Mouse (Mus musculus) megakaryocyte, adult 5-6 weeks (primary cell): ENCODE results near the gene Gosr1. TPM values are rescaled to one million over a fixed set of nuclear protein-coding genes. Genes with fewer than 3 reads are reported as not detected.
A peak's percentile ranks its signal among the peaks of the same experiment; 100 is the strongest.
"Not testable (repeated sequence)": the region's sequence is repeated elsewhere in the genome, so short reads cannot be mapped to it uniquely, and the experiment has no call there.

Experiments
- ATAC-seq: 2 replicates; pipeline ENCODE4 v1.8.0; 2016; ENCODE audit warnings: mild to moderate bottlenecking, inconsistent platforms; ENCODE audit not compliant: poor library complexity, severe bottlenecking
- total RNA-seq, 2 experiments: library from RNA; stranded (forward) in 1 of 2; stranded (reverse) in 1 of 2; fragments of 153-499, 151-499 nt in 1 of 2; fragments of 221-1000, 200-1000 nt in 1 of 2; gene quantifications; 2 replicates each; pipeline versions ENCODE4 v1.2.3 to v1.2.4; 2015 to 2017

Gene Gosr1
- total RNA-seq (2015): 19.1 and 19.2 TPM in 2 replicates
- total RNA-seq (2017): 78.0 and 81.5 TPM in 2 replicates

- ATAC-seq: peak; percentile 100
Measured at GRCm38 (mm10) chr11:76763053-76763740, at the start of gene Gosr1. TSS of gene Gosr1 (minus strand) at chr11:76763579.

GRCm38 (mm10) chr11:76810706-76811495, 47.5 kb upstream of the Gosr1 start:
- ATAC-seq: no peak

GRCm38 (mm10) chr11:76809450-76809849, 46.1 kb upstream of the Gosr1 start:
- ATAC-seq: no peak

- no peak for ATAC-seq
Measured at GRCm38 (mm10) chr11:76808550-76808949, 45.2 kb upstream of the Gosr1 start.

GRCm38 (mm10) chr11:76807007-76807679, 43.8 kb upstream of the Gosr1 start:
- ATAC-seq: no peak

GRCm38 (mm10) chr11:76806026-76806425, 42.6 kb upstream of the Gosr1 start:
- no peak for ATAC-seq

GRCm38 (mm10) chr11:76805072-76805471, 41.7 kb upstream of the Gosr1 start:
- not testable (repeated sequence) for ATAC-seq

GRCm38 (mm10) chr11:76803266-76803665, 39.9 kb upstream of the Gosr1 start:
- no peak for ATAC-seq

GRCm38 (mm10) chr11:76797236-76797635, 33.9 kb upstream of the Gosr1 start:
- no peak for ATAC-seq

GRCm38 (mm10) chr11:76795326-76795725, 31.9 kb upstream of the Gosr1 start:
- ATAC-seq: no peak

GRCm38 (mm10) chr11:76791331-76791730, 28.0 kb upstream of the Gosr1 start:
- ATAC-seq: no peak

GRCm38 (mm10) chr11:76789252-76789651, 25.9 kb upstream of the Gosr1 start:
- no peak for ATAC-seq

GRCm38 (mm10) chr11:76775533-76775932, 12.2 kb upstream of the Gosr1 start:
- no peak for ATAC-seq

- no peak for ATAC-seq
Measured at GRCm38 (mm10) chr11:76773811-76774210, 10.4 kb upstream of the Gosr1 start.

- ATAC-seq: peak; percentile 49; the same call in 1 of the 2 replicates
Measured at GRCm38 (mm10) chr11:76770566-76770965, 7.2 kb upstream of the Gosr1 start.

GRCm38 (mm10) chr11:76763741-76764122, 353 bp upstream of the Gosr1 start:
- no peak for ATAC-seq

GRCm38 (mm10) chr11:76752276-76752675, 11.1 kb downstream of the Gosr1 start:
- no peak for ATAC-seq

GRCm38 (mm10) chr11:76748819-76749218, 14.6 kb downstream of the Gosr1 start:
- no peak for ATAC-seq

- ATAC-seq: no peak
Measured at GRCm38 (mm10) chr11:76745921-76746320, 17.5 kb downstream of the Gosr1 start.

- no peak for ATAC-seq
Measured at GRCm38 (mm10) chr11:76744550-76744949, 18.8 kb downstream of the Gosr1 start.

- no peak for ATAC-seq
Measured at GRCm38 (mm10) chr11:76742511-76742910, 20.9 kb downstream of the Gosr1 start.

GRCm38 (mm10) chr11:76739125-76739524, 24.3 kb downstream of the Gosr1 start:
- ATAC-seq: no peak
